Mouse (Mus musculus) right cerebral cortex, postnatal 10 days (tissue): ENCODE results near the gene Dctn2.

ENCODE experiments used
- DNase-seq, 2 experiments: peaks; one replicate each; pipeline ENCODE4 v3.0.0; 2021; ENCODE audit warnings: low spot score in 2 of 2

The Dctn2 gene

GRCm38 (mm10) chr10:127263631-127264030 lies 2.5 kb upstream of the Dctn2 start:
- DNase-seq = no peak

GRCm38 (mm10) chr10:127264336-127264735 lies 1.8 kb upstream of the Dctn2 start:
- no peak for DNase-seq

- DNase-seq = no peak
Observed at GRCm38 (mm10) chr10:127264971-127265370, 1.2 kb upstream of the Dctn2 start.

GRCm38 (mm10) chr10:127265727-127266111 lies 449 bp upstream of the Dctn2 start:
- DNase-seq = no peak

- DNase-seq = no peak
Observed at GRCm38 (mm10) chr10:127267318-127267717, 1.1 kb downstream of the Dctn2 start.

- DNase-seq = no peak
Observed at GRCm38 (mm10) chr10:127268401-127268800, 2.2 kb downstream of the Dctn2 start.

GRCm38 (mm10) chr10:127269036-127269435 lies 2.9 kb downstream of the Dctn2 start:
- DNase-seq = no peak

- no peak for DNase-seq
Observed at GRCm38 (mm10) chr10:127269884-127270283, 3.7 kb downstream of the Dctn2 start.

- no peak for DNase-seq
Observed at GRCm38 (mm10) chr10:127272371-127272770, 6.2 kb downstream of the Dctn2 start.

DNA sequence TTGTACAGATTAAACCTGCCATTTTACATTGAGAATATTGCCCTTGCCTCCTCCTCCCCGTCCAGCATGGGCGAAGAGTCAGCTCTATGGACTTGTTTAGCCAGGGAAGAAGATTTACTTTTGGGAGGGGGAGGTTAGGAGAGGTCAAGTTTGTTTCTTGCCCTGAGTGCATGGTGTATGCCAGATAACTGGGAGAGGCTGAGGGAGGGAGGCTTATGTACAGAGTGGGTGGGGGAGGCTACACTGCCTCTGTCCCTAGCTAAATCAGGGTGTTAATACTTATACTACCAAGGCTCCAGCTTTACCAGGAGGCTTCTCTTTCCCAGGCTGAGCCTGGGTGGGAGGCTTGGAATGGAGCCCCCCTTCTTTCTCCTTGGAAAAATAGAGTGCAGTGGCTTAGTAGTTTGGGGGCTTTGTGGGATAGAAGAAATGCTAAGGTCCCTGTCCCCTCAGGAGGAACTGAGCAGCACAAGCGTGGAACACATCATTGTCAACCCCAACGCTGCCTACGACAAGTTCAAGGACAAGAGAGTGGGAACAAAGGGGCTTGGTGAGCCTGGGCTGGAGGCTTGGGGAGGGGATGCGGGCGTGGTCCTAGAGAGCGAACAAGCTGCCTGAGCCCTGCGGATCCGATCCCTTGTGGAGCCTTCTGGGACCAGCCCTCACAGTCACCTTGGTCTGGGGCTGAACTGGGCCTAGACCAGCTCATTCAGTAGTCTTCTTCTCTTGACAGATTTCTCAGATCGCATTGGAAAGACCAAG lies 8.3 kb downstream of the Dctn2 start:
- DNase-seq = no peak

- no peak for DNase-seq
Observed at GRCm38 (mm10) chr10:127279730-127280129, 13.6 kb downstream of the Dctn2 start.

GRCm38 (mm10) chr10:127281316-127281715 lies 15.1 kb downstream of the Dctn2 start:
- no peak for DNase-seq

DNA sequence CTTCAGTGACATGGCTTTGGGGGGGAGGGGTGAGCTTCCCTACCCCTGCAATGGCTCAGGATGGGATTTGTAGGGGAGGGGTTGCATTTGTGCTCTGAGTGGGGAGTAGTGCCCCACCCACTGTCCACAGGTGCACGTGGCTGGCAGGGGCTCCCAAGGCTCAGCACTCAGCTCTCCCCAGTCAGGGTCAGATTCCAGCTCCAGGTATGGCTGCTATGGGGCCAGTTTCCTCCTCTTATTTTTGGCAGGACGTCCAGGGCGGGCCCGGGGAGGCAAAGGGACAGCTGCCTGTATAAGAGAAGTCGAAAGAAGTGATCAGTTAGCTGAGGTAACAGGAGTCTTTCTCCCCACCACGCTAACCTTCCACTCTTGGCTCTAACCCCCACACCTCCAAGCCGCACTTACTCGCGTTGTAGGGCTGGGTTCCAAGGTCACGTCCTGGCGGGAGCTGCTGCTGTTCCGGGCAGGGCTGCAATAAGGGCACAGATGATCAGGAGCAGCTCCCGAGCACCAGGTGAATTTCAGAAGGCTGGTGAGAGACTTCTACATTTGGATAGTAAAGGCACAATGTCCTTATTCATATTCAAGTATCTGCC lies 16.6 kb downstream of the Dctn2 start:
- no peak for DNase-seq

- no peak for DNase-seq
Observed at GRCm38 (mm10) chr10:127284105-127284622, 18.0 kb downstream of the Dctn2 start.

GRCm38 (mm10) chr10:127284724-127285500 lies 18.7 kb downstream of the Dctn2 start:
- DNase-seq = no peak

GRCm38 (mm10) chr10:127285644-127286043 lies 19.5 kb downstream of the Dctn2 start:
- DNase-seq = no peak

DNA sequence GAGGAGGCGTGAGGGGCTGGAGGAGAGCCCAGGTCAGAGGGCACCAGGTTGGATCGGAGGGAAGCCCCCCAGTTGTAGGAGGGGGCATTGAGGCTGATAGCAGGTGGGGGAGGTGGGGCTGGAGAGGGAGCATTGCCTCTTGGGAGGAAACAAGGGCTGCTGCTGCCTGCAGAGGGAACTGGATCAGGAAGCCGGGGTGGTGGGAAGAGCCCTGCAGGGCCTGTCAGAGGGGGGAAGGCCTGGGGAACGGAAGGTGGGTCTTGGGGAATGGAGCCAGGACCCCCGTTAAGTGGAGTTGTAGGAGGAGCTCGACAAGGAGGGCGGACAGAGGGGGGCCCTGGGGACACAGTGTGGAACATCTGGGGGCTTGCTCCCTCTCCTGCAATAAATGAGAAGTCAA lies 20.0 kb downstream of the Dctn2 start:
- no peak for DNase-seq

DNA sequence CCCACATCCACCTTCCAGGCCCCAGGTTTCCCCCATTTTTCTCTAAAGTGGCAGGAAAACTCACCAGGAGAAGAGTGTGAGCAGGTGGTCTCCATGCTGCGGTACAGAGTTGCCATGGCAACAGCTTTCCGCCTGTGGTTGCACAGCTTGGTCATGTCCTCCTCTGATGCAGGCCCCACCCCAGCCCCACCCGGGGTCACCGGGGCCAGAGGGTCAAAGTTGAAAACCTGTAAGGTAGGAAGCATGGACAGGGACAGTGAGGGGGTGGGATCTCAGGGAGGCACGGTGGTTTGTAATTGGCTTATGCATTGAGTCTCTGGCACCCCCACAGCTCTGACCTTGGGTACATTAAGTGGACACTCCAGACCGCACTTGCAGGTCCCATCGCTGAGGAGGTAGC lies 20.6 kb downstream of the Dctn2 start:
- peak; percentile 66 to 72 for DNase-seq

DNA sequence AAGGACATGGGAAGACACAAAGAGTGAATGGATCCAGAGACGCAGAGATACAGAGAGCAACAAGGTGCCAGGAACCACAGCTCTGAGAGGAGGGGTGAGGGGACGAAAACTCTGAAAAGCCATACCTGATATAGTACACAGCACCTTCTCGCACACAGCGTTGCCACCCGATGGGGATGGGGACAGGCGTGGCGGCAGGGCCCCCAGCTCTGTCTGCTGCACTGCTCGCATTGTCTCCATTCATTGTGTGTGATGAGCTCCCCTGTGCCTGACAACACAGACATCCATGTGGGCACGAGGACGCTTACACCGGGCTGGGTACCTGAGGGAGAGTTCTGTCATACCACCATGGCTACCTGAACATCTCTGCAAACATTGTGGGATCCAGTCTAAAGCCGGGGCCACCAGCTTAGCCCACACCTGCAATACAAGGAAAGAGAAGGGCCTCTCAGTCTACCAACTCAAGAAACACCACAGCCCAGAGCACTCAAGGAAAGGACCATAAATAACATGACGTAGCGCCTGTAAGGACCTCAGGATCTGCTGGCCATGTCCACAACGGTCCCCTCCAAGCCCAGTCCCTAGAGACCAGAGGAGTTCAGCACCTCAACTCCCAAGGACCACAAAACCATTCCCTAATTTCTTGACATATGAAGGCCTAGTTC lies 21.2 kb downstream of the Dctn2 start:
- no peak for DNase-seq

DNA sequence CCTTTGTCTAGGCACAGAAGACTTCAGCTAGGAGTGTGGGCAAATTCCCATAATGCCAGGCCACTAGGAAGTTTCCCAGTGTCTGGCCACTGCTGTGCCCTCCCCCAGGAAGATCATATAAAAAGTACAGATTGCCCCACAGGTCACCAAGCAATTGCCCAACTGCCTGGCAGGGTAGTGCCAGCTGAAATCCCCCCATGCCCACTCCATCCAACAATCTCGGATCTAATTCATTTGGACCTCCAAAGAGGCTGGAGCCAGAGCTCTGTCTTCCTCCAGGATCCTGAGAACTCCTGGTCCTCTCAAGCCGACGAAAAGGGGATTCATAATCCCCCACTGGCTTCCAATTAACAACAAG lies 21.7 kb downstream of the Dctn2 start:
- DNase-seq = no peak

DNA sequence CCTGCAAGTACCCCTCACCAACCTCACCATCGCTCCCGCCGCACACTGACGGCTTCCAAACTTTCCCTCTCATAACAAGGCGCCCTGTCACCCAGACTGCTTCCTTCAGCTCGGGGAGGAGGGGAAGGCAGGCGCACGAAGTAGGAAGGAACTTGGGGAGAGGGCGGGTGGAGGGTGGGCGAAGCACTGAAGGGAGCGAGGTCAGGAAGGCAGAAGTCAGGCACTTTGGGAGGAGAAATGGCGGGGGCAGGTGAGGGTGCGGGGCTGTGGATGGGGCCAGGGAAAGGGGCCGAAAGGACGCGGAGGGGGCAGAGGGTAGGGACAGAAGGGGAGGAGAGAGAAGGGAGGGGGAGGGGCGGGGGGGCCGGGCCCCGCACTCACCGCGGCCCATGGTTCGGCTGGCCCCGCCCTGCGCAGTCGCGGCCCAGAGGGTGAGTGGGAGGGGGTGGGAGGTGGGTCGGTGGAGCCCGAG lies 22.2 kb downstream of the Dctn2 start:
- peak; percentile 70 to 73 for DNase-seq
